Mouse (Mus musculus): Measurements from ENCODE around the gene Nubpl. TPM values are rescaled to one million over a fixed set of nuclear protein-coding genes. Genes with fewer than 3 reads are reported as not detected.
"Not testable (repeated sequence)": the region's sequence is repeated elsewhere in the genome, so short reads cannot be mapped to it uniquely, and the experiment has no call there.

Nubpl gene
- polyA plus RNA-seq, 1 experiment from 2014 or later: 13.3 TPM

DNA sequence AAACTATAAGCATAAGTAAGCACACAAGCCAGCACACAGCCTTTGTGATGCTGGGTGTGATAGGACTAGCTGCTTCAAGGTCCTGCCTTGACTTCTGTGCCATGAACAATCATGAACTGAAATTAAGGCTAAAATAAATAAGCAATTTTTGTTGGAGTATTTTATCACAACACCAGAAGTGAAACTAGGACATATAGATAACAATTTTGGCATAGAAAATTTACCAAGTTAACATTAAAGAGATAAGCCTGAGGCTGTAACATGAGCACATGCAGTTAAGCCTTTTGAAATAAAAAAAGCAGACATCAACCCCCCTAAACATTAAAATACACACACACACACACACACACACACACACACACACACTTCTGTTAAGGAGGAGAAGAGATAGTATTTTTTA lies 66.9 kb downstream of the Nubpl start:
- Histone ChIP-seq H3K9me3 (replicated peaks) (no peaks in the 10 kb centered on the region), H3K4me1 (no peaks in the 10 kb centered on the region), H3K9ac (no peak overlapping the region), H3K36me3 (ENCODE audit: poor library complexity, severe bottlenecking) (no peaks in the 10 kb centered on the region), H3K27ac (no peak overlapping the region), H3K27me3 (no peaks in the 10 kb centered on the region), H3K4me3 (no peak overlapping the region), H3K4me2 (no peak overlapping the region)
- no peak for ATAC-seq

DNA sequence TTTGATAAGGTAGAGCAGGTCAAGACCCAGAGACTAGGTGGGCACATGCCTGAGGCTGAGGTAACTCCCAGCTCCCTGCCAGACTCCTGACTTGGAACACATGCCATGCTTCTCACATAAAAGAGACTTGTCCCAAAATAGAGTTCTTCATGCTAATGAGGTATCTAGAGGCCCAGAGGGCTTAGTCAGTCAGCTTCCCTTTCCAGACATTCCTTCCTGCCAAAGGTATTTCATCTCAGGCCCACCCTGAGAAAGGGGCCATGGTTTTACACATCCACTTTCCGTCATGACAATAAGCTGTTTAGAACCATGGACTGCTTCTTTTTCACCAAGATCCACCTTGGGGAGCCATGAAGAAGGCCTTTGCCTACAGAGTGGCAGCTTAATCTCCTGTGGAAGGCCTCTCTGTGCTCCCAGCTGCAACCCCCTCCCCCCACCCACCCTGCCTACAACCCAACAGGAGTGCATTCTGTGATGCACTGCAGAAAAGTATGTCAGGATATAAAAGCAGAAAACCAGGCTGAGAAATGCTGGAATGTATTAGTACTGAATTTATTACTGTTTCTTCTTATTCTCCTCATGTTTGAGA lies 88.8 kb downstream of the Nubpl start:
- no peak overlapping the region for H3K4me3 ChIP-seq
- H3K4me2 ChIP-seq: no peak overlapping the region
- peak; percentile 66 for ATAC-seq
- peak overlapping the region; percentile 79 for H3K27ac ChIP-seq
- no peaks in the 10 kb centered on the region for H3K9me3 ChIP-seq (replicated peaks)
- no peak overlapping the region for H3K9ac ChIP-seq
- WGBS: 6% methylated on average over 1 of the region's 1 CpGs
- peaks cover 23% of the 10 kb centered on the region for H3K4me1 ChIP-seq
- H3K27me3 ChIP-seq: no peaks in the 10 kb centered on the region
- no peaks in the 10 kb centered on the region for H3K36me3 ChIP-seq (ENCODE audit: poor library complexity, severe bottlenecking)

DNA sequence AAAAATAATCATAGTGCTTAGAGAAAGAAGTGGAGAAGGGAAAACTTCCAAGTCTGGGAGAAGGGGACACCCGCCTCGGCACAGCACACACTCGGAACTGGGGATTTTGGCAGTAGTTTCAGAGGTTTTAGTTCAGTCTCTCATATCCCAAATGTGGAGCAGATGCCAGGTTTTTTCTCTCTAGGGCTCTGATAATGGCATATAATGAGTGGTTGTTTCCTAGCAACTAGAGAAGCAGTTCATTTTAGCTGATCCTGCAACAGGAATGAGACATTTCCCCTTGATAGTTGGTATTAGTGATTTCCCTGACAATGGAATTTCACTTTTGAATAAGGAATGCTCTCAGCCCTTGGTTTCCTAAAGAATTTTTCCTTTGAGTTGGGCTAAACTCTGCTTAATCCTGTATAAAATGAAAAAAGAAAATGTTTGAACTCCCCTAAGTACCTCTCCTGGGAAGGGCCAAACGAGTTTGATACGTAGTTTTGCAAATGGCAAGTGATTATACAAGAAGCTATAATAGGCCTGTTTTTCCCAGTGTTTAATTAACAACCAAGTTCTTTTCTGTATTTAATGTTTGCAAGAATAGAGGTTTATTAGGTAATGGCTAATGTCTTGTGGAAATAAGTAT lies 89.5 kb downstream of the Nubpl start:
- H3K4me1 ChIP-seq: peaks cover 23% of the 10 kb centered on the region
- H3K9ac ChIP-seq: no peak overlapping the region
- no peaks in the 10 kb centered on the region for H3K27me3 ChIP-seq
- no peaks in the 10 kb centered on the region for H3K9me3 ChIP-seq (replicated peaks)
- no peak overlapping the region for H3K4me3 ChIP-seq
- no peaks in the 10 kb centered on the region for H3K36me3 ChIP-seq (ENCODE audit: poor library complexity, severe bottlenecking)
- 0 out of 2 replicates have a peak overlapping the region, but pooled peaks have one; percentile 57 for H3K27ac ChIP-seq
- 5% methylated on average over 5 of the region's 5 CpGs for WGBS
- H3K4me2 ChIP-seq: no peak overlapping the region
- ATAC-seq: peak; percentile 88

DNA sequence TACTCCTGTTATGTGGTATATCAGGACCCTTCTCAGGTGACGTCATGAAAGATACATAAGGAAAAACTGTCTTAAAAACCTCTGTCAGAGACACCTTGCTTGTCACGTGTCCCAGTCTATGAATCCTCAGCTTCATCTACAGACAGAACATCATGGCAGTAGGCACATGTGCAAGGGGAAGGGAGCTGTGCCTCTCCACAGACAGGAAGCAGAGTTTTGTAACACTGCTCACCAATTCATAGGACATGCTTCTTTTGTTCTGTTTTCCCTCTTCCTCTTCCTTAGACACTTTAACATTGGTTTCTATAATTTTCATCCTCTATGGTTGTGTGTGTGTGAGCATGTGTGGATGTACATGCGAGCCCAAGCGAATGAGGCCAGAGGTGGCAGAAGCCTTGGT lies 100.9 kb downstream of the Nubpl start:
- Histone ChIP-seq H3K4me3 (no peak overlapping the region), H3K9me3 (replicated peaks) (no peaks in the 10 kb centered on the region), H3K4me1 (no peaks in the 10 kb centered on the region), H3K36me3 (ENCODE audit: poor library complexity, severe bottlenecking) (no peaks in the 10 kb centered on the region), H3K27me3 (no peaks in the 10 kb centered on the region), H3K9ac (no peak overlapping the region), H3K4me2 (no peak overlapping the region), H3K27ac (no peak overlapping the region)
- WGBS: 92% methylated on average over 4 of the region's 4 CpGs
- ATAC-seq: no peak

DNA sequence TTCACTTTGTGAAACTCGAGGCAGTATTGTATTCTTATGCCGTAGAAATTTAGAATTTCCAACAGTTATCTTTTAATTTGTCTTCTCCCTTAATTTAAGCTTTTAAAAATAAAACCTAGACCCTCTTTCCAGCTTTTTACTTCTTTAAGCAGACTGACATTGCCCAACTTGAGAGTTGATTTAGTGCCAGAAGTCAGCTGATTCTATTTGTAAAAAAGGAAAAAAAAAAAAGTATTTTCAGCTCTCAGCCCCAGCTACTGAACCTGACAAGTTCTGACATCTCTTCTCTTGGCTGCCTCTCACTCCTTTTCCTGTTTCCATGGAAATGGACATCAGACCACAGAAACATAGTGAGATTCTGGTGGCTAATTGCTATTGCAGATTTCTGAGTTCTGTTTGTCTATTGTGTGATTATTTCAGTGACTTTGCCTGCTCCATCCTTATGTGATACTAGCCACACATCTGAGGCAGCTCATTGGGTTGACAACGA lies 111.6 kb downstream of the Nubpl start:
- no peaks in the 10 kb centered on the region for H3K36me3 ChIP-seq (ENCODE audit: poor library complexity, severe bottlenecking)
- H3K27ac ChIP-seq: no peak overlapping the region
- no peak overlapping the region for H3K9ac ChIP-seq
- H3K27me3 ChIP-seq: no peaks in the 10 kb centered on the region
- no peak for ATAC-seq
- H3K4me2 ChIP-seq: no peak overlapping the region
- 88% methylated on average over 3 of the region's 3 CpGs for WGBS
- no peaks in the 10 kb centered on the region for H3K9me3 ChIP-seq (replicated peaks)
- no peaks in the 10 kb centered on the region for H3K4me1 ChIP-seq
- H3K4me3 ChIP-seq: no peak overlapping the region

DNA sequence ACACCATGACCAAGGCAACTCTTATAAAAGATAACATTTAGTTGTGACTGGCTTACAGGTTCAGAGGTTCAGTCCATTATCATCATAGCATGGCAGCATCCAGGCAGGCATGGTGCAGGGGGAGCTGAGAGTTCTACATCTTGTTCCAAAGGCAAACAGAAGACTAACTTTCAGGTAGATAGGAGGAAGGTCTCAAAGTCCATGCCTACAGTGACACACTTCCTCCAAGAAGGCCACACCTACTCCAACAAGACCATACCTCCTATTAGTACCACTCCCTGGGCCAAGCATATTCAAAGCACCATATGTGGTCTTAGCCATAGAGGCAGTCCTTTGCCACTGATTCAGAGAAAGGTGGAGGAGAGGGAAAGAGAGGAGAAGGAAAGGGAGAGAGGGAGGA lies 113.6 kb downstream of the Nubpl start:
- H3K27ac ChIP-seq: no peak overlapping the region
- no peak for ATAC-seq
- no peaks in the 10 kb centered on the region for H3K9me3 ChIP-seq (replicated peaks)
- no peaks in the 10 kb centered on the region for H3K36me3 ChIP-seq (ENCODE audit: poor library complexity, severe bottlenecking)
- no peaks in the 10 kb centered on the region for H3K27me3 ChIP-seq
- no peak overlapping the region for H3K9ac ChIP-seq
- H3K4me1 ChIP-seq: no peaks in the 10 kb centered on the region
- H3K4me3 ChIP-seq: no peak overlapping the region
- H3K4me2 ChIP-seq: no peak overlapping the region

DNA sequence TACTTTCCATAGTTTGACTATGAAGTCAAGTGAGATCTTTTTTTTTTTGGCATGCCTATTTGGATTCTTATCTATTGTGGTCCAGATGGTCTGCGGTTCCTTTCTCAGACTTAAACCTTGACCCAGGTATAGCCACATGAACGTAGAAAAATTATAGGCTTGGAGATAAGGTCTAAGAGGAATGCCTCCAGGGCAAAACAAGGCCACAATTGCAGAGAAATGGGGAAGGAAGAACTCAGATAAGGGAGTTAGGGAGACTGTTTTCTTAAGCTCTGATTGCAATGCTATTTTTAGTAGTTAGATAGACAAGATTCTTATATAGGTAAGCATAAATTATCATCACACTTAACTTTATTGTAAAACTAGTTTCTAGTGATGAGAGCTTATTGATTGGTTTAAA lies 117.3 kb downstream of the Nubpl start:
- H3K4me1 ChIP-seq: no peaks in the 10 kb centered on the region
- no peaks in the 10 kb centered on the region for H3K27me3 ChIP-seq
- no peak overlapping the region for H3K27ac ChIP-seq
- WGBS: 91% methylated on average over 2 of the region's 2 CpGs
- no peaks in the 10 kb centered on the region for H3K9me3 ChIP-seq (replicated peaks)
- no peak overlapping the region for H3K9ac ChIP-seq
- no peaks in the 10 kb centered on the region for H3K36me3 ChIP-seq (ENCODE audit: poor library complexity, severe bottlenecking)
- H3K4me3 ChIP-seq: no peak overlapping the region
- no peak for ATAC-seq
- no peak overlapping the region for H3K4me2 ChIP-seq

DNA sequence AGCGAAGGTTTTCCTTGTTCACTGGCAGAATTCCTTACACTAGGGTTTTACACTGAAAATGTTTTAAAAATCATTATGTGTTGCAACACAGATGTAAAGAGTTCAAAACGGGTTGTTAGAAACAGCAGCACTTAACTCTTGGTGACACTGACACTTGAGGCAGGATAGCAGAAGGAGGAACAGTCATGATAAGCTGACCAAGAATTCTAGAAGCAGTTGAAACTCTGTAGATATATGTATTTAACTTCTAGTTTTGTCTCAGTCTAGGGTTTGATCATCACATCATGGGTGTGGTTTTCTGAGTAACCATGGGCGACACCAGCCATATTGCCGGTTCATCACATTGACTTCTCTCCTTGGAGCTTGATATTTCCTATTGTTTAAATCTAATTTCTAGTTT lies 127.4 kb downstream of the Nubpl start:
- WGBS: 93% methylated on average over 4 of the region's 4 CpGs
- no peaks in the 10 kb centered on the region for H3K27me3 ChIP-seq
- no peak overlapping the region for H3K4me2 ChIP-seq
- no peak for ATAC-seq
- H3K36me3 ChIP-seq (ENCODE audit: poor library complexity, severe bottlenecking): no peaks in the 10 kb centered on the region
- no peak overlapping the region for H3K4me3 ChIP-seq
- H3K9me3 ChIP-seq (replicated peaks): no peaks in the 10 kb centered on the region
- H3K9ac ChIP-seq: no peak overlapping the region
- H3K27ac ChIP-seq: no peak overlapping the region
- no peaks in the 10 kb centered on the region for H3K4me1 ChIP-seq

DNA sequence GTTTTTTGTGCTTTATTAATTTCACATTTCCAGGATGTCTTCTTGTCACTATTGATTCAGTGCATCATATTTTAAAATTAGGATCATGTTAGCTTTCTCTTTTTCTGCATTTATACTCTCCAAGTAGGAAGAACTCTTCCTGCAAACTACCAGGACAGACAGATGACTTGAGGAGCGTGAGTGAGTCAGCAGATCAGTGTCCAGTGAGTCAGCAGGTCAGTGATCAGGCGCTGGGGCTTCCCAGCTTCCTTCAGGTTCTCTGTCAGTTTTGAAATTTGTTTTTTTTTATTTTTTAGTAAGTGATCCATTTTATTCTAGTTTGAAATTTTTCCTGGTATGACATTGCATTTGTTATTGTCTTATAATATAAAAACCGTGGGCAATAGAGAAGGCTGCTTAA lies 131.2 kb downstream of the Nubpl start:
- ATAC-seq: no peak
- 95% methylated on average over 3 of the region's 3 CpGs for WGBS
- H3K4me3 ChIP-seq: no peak overlapping the region
- no peak overlapping the region for H3K4me2 ChIP-seq
- no peak overlapping the region for H3K9ac ChIP-seq
- no peaks in the 10 kb centered on the region for H3K4me1 ChIP-seq
- H3K27ac ChIP-seq: no peak overlapping the region
- H3K27me3 ChIP-seq: no peaks in the 10 kb centered on the region
- H3K36me3 ChIP-seq (ENCODE audit: poor library complexity, severe bottlenecking): no peaks in the 10 kb centered on the region
- no peaks in the 10 kb centered on the region for H3K9me3 ChIP-seq (replicated peaks)

DNA sequence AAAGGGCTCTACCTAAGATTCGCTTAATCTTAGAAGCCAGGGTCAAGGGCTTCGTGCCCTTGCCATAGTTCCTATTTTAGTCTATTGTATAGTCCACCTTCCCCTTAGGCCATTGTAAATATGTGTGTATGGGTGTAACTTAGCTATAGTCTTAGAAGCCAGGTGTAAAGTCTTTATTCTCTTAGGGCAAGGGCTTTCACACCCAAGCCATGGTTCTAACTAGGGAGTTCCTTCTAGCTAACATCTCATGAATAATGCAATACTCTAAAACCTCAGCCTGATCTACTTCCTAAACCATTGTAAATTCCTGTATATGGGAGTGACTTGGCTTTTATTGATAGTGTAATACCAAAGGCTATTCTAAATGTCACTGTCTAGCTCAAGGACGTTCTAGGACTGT lies 134.4 kb downstream of the Nubpl start:
- H3K9ac ChIP-seq; H3K4me3 ChIP-seq; H3K36me3 ChIP-seq (ENCODE audit: poor library complexity, severe bottlenecking); H3K27ac ChIP-seq; H3K4me2 ChIP-seq; ATAC-seq; H3K27me3 ChIP-seq; H3K9me3 ChIP-seq (replicated peaks); H3K4me1 ChIP-seq: not testable (repeated sequence)
- WGBS: 91% methylated on average over 3 of the region's 3 CpGs

DNA sequence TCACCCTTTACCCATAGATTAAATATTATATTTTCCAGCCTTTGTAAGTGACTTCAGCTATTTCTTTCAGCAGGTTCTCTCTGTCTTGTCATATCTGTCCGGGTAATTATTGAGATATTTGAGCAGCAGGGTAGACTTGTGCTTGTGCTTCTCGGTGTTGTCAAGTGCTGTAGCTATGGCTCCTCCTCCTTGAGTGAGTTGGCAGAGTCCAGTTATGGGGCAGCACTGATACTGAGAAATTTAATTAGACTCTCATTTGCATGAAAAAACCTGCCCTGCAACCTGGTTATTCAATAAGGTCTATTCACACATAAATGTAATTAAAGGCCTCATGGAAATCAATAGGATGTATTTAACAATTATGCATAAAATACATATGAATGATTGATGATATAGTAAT lies 145.2 kb downstream of the Nubpl start:
- Histone ChIP-seq H3K4me1 (peaks cover 7% of the 10 kb centered on the region), H3K9me3 (replicated peaks) (no peaks in the 10 kb centered on the region), H3K4me2 (no peak overlapping the region), H3K9ac (no peak overlapping the region), H3K27me3 (no peaks in the 10 kb centered on the region), H3K27ac (no peak overlapping the region), H3K36me3 (ENCODE audit: poor library complexity, severe bottlenecking) (no peaks in the 10 kb centered on the region), H3K4me3 (no peak overlapping the region)
- WGBS: 42% methylated on average over 2 of the region's 2 CpGs
- ATAC-seq: peak; percentile 77

DNA sequence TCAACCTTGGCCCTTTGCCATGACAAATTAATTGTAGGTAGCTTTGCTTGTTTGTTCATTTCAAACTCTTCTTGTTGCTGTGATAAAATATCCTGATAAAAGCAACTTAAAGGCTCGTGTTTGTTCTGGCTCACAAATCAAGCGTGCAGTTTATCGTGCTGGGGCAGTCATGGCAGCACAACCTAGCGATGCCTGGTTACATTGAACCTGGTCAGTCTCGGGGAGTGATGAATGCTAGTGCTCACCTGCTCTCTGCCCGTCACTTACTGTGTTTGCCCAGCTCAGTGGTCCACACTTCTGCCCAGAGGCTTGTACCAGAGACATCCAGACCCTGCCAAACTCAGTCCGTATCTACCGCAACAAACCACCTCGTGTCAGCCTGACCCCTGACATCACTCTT lies 149.9 kb downstream of the Nubpl start:
- H3K36me3 ChIP-seq (ENCODE audit: poor library complexity, severe bottlenecking): no peaks in the 10 kb centered on the region
- no peak for ATAC-seq
- H3K4me3 ChIP-seq: no peak overlapping the region

DNA sequence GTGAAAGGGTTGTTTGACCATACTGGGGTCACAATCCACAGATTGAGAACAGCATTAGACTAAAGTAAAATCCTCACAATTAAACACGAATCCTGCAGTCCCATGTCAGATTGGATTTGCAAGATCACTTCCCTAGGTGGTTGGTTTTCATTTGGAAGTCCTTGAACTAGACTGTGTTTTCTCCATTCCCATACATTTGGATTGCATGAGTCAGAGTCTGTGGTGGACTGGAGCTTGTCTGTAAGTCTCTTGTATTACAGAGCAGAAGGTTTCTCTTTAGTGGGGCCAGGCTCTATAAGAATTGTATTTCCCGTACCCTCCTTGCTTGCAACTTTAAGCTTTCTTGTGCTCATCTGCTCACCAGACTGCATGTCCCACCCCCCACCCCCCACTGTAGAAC lies 151.0 kb downstream of the Nubpl start:
- WGBS: 86% methylated on average over 2 of the region's 2 CpGs
- H3K27ac ChIP-seq: no peak overlapping the region
- no peak for ATAC-seq

More for the DNA sequence above, 149.9 kb downstream of the Nubpl start:
- H3K27me3 ChIP-seq: no peaks in the 10 kb centered on the region
- no peak overlapping the region for H3K4me2 ChIP-seq
- 94% methylated on average over 9 of the region's 9 CpGs for WGBS
- H3K4me1 ChIP-seq: peaks cover 10% of the 10 kb centered on the region
- no peak overlapping the region for H3K9ac ChIP-seq
- no peak overlapping the region for H3K27ac ChIP-seq
- no peaks in the 10 kb centered on the region for H3K9me3 ChIP-seq (replicated peaks)

More for the DNA sequence above, 151.0 kb downstream of the Nubpl start:
- no peak overlapping the region for H3K4me2 ChIP-seq
- H3K4me3 ChIP-seq: no peak overlapping the region
- no peaks in the 10 kb centered on the region for H3K36me3 ChIP-seq (ENCODE audit: poor library complexity, severe bottlenecking)
- H3K27me3 ChIP-seq: no peaks in the 10 kb centered on the region
- H3K4me1 ChIP-seq: peaks cover 4% of the 10 kb centered on the region; the same call in 1 of the 2 replicates
- no peak overlapping the region for H3K9ac ChIP-seq
- no peaks in the 10 kb centered on the region for H3K9me3 ChIP-seq (replicated peaks)

All from forebrain, embryonic 13.5 days (tissue).